Mouse (Mus musculus) kidney, embryonic 14.5 days (tissue): ENCODE data around the gene A430033K04Rik. TPM values are rescaled to one million over a fixed set of nuclear protein-coding genes. Genes with fewer than 3 reads are reported as not detected.

Experiments
- ATAC-seq: fragments of 200-750 bp; cut with Nextera tagmentation; 2 replicates; pipeline ENCODE4 v1.8.0; 2017; ENCODE audit warnings: moderate number of reproducible peaks, mild to moderate bottlenecking, moderate TSS enrichment, moderate library complexity; ENCODE audit not compliant: low FRiP score, low TSS enrichment
- H3K27ac ChIP-seq: fragments of 300-500 bp; sonication (generic); 2 replicates; pipeline ENCODE4 v1.5.1; 2014; ENCODE audit warnings: low read depth, mild to moderate bottlenecking, low read length, moderate library complexity, mixed read lengths
- H3K27me3 ChIP-seq: fragments of 300-500 bp; sonication (generic); 2 replicates; pipeline ENCODE4 v1.6.1; 2014; ENCODE audit warnings: mild to moderate bottlenecking, low read length; ENCODE audit not compliant: control insufficient read depth, insufficient read depth
- H3K36me3 ChIP-seq: fragments of 300-500 bp; sonication (generic); 2 replicates; pipeline ENCODE4 v1.6.1; 2014; ENCODE audit warnings: low read length, mixed read lengths; ENCODE audit not compliant: control insufficient read depth, insufficient read depth
- H3K4me1 ChIP-seq: fragments of 300-500 bp; sonication (generic); 2 replicates; pipeline ENCODE4 v1.6.1; 2014; ENCODE audit warnings: low read length, mixed read lengths; ENCODE audit not compliant: control insufficient read depth, insufficient read depth
- H3K4me2 ChIP-seq: fragments of 300-500 bp; sonication (generic); replicated peaks from 2 replicates; pipeline ENCODE4 v1.6.1; 2014; ENCODE audit warnings: low read depth, mild to moderate bottlenecking, low read length
- H3K4me3 ChIP-seq: fragments of 300-500 bp; sonication (generic); 2 replicates; pipeline ENCODE4 v1.5.1; 2014; ENCODE audit warnings: mild to moderate bottlenecking, low read length
- H3K9ac ChIP-seq: fragments of 300-500 bp; sonication (generic); 2 replicates; pipeline ENCODE4 v1.6.1; 2014; ENCODE audit warnings: low read depth, mild to moderate bottlenecking, low read length, moderate library complexity
- H3K9me3 ChIP-seq: fragments of 300-500 bp; sonication (generic); 2 replicates; pipeline ENCODE4 v1.6.1; 2016; ENCODE audit warnings: low read length; ENCODE audit not compliant: control insufficient read depth
- WGBS: fragments of 180-500 bp; shearing (Covaris S2); extraction: QIAGEN DNeasy Blood & Tissue Kit; methylation state at CpG from one replicate; pipeline ENCODE4 v1.1.7; 2014; 5-methylcytosine and 5-hydroxymethylcytosine counted together
- polyA plus RNA-seq: library from polyadenylated mRNA; unstranded; fragments of >200 nt; fragmentation: Nextera tagmentation; extraction: Ambion mirVana; gene quantifications from 2 replicates; pipeline ENCODE4 v1.2.1, GENCODE M21; 2014

A430033K04Rik gene
- polyA plus RNA-seq, 1 experiment from 2014 or later, result 14.0 TPM

- no peak overlapping the region for H3K9ac ChIP-seq
- H3K4me2 ChIP-seq, result no peak overlapping the region
- peaks cover 51% of the 10 kb centered on the region for H3K36me3 ChIP-seq
- no peaks in the 10 kb centered on the region for H3K4me1 ChIP-seq
- no peak for ATAC-seq
- 93% methylated on average over 3 of the region's 3 CpGs for WGBS
- no peak overlapping the region for H3K27ac ChIP-seq
- H3K9me3 ChIP-seq, result no peaks in the 10 kb centered on the region
- no peaks in the 10 kb centered on the region for H3K27me3 ChIP-seq
- no peak overlapping the region for H3K4me3 ChIP-seq
These were observed 19.1 kb downstream of the A430033K04Rik start for GRCm38 (mm10) chr5:138641761-138642160.

DNA sequence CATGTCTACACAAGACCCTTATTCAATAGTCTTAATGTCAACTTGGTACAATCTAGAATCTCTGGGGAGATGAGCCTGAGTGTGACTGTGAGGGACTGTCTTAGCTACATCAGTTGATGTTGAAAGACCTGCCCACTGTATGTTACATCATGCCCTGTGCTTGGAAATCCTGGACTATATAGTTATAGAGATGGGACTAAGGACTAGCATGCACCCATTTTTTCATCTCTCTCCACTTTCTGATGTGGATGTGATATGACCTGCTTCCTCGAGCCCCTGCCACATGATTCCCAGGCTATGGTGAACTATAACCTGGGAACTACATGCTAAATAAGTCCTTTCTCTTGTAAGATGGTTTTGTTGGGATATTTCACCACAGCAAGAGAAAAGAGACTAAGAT lies 30.3 kb downstream of the A430033K04Rik start:
- Histone ChIP-seq H3K27me3 (no peaks in the 10 kb centered on the region), H3K36me3 (peaks cover 11% of the 10 kb centered on the region), H3K9ac (no peak overlapping the region), H3K4me1 (no peaks in the 10 kb centered on the region), H3K4me3 (no peak overlapping the region), H3K4me2 (no peak overlapping the region), H3K9me3 (no peaks in the 10 kb centered on the region), H3K27ac (no peak overlapping the region)
- 82% methylated on average over 1 of the region's 1 CpGs for WGBS
- ATAC-seq, result no peak

- Histone ChIP-seq H3K27ac (no peak overlapping the region), H3K4me2 (no peak overlapping the region), H3K27me3 (no peaks in the 10 kb centered on the region), H3K36me3 (no peaks in the 10 kb centered on the region), H3K9ac (no peak overlapping the region), H3K4me3 (no peak overlapping the region), H3K4me1 (no peaks in the 10 kb centered on the region), H3K9me3 (no peaks in the 10 kb centered on the region)
- peak; percentile 88 for ATAC-seq
- 12% methylated on average over 2 of the region's 2 CpGs for WGBS
These were observed 34.0 kb downstream of the A430033K04Rik start for GRCm38 (mm10) chr5:138656477-138657156.

GRCm38 (mm10) chr5:138657407-138657806 lies 34.7 kb downstream of the A430033K04Rik start:
- no peak overlapping the region for H3K4me2 ChIP-seq
- WGBS, result 90% methylated on average over 3 of the region's 3 CpGs
- no peaks in the 10 kb centered on the region for H3K9me3 ChIP-seq
- no peaks in the 10 kb centered on the region for H3K27me3 ChIP-seq
- no peaks in the 10 kb centered on the region for H3K36me3 ChIP-seq
- no peak overlapping the region for H3K27ac ChIP-seq
- H3K4me1 ChIP-seq, result no peaks in the 10 kb centered on the region
- no peak overlapping the region for H3K4me3 ChIP-seq
- H3K9ac ChIP-seq, result no peak overlapping the region
- no peak for ATAC-seq

- H3K36me3 ChIP-seq, result no peaks in the 10 kb centered on the region
- H3K9me3 ChIP-seq, result no peaks in the 10 kb centered on the region
- H3K4me3 ChIP-seq, result no peak overlapping the region
- peak; percentile 85; the same call in 1 of the 2 replicates for ATAC-seq
- H3K27me3 ChIP-seq, result no peaks in the 10 kb centered on the region
- WGBS, result 29% methylated on average over 6 of the region's 6 CpGs
- H3K27ac ChIP-seq, result no peak overlapping the region
- H3K4me1 ChIP-seq, result no peaks in the 10 kb centered on the region
- H3K4me2 ChIP-seq, result no peak overlapping the region
- no peak overlapping the region for H3K9ac ChIP-seq
These were observed 35.2 kb downstream of the A430033K04Rik start for GRCm38 (mm10) chr5:138657854-138658253.

DNA sequence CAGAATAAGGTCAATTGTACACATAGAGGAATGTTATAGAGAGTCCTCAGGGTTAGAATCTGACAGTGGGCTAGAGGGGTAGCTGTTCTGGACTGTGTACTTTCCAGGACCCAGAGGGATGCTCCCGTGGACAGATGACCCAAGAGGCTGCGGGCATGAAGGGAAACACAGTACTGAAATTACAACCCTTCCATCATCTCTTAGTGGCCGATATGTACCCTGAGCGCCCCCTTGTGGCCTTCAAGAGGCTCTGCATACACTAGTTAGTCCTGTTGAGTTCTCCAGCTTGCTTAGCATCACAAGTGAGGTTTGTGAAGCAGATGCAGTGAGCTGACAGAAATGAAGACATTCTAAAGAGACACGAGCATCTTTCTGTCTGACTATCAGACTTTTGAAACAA lies 36.3 kb downstream of the A430033K04Rik start:
- ATAC-seq, result peak; percentile 49; the same call in 1 of the 2 replicates
- H3K4me1 ChIP-seq, result no peaks in the 10 kb centered on the region
- 17% methylated on average over 5 of the region's 5 CpGs for WGBS
- no peak overlapping the region for H3K4me2 ChIP-seq
- H3K9ac ChIP-seq, result no peak overlapping the region
- H3K36me3 ChIP-seq, result no peaks in the 10 kb centered on the region
- H3K4me3 ChIP-seq, result no peak overlapping the region
- H3K27ac ChIP-seq, result no peak overlapping the region
- H3K9me3 ChIP-seq, result no peaks in the 10 kb centered on the region
- H3K27me3 ChIP-seq, result no peaks in the 10 kb centered on the region

DNA sequence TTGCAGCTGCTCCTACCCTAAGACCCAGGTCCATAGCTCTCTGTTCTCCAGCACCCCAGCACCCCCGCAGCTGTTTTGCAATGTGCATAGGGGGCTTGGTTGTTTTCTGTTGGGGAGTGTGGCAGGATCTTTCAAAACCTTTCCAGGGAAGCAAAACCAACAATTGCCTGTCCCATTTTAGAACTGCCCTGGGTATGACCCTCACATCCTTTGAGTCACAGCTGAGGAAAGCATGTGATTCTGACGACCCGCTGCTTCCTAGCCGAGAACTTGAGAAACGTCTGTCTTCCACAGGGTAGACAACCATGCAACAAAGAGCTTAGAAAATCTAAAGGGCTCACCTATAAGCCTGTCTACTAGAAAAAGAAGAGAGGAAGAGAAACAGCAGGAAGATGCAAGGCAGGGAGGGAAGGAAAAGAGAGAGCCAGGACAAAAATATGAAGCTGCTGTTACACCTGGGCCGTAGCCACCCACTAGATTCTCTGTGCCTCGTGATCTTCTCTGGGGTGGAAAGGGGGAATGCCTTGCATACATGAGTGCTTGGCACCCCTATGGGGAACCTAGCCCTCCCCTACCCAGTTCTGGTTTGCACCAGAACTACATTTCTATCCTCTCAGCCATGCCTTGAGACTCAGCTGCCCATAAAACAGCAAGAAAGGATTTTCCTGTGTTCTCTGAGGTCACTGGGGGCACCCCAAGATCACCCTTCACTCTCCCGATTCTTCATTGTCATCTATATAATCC lies 60.5 kb downstream of the A430033K04Rik start:
- no peak overlapping the region for H3K4me3 ChIP-seq
- no peaks in the 10 kb centered on the region for H3K27me3 ChIP-seq
- 52% methylated on average over 8 of the region's 8 CpGs for WGBS
- no peaks in the 10 kb centered on the region for H3K9me3 ChIP-seq
- H3K27ac ChIP-seq, result no peak overlapping the region
- no peak overlapping the region for H3K9ac ChIP-seq
- no peak for ATAC-seq
- H3K4me1 ChIP-seq, result no peaks in the 10 kb centered on the region
- no peak overlapping the region for H3K4me2 ChIP-seq
- no peaks in the 10 kb centered on the region for H3K36me3 ChIP-seq

GRCm38 (mm10) chr5:138683821-138684220 lies 61.2 kb downstream of the A430033K04Rik start:
- ATAC-seq, result no peak
- Histone ChIP-seq H3K36me3 (no peaks in the 10 kb centered on the region), H3K9ac (no peak overlapping the region), H3K4me2 (no peak overlapping the region), H3K27ac (no peak overlapping the region), H3K4me3 (no peak overlapping the region), H3K9me3 (no peaks in the 10 kb centered on the region), H3K4me1 (no peaks in the 10 kb centered on the region), H3K27me3 (no peaks in the 10 kb centered on the region)
- WGBS, result 99% methylated on average over 7 of the region's 7 CpGs

- Histone ChIP-seq H3K27me3 (no peaks in the 10 kb centered on the region), H3K9ac (no peak overlapping the region)
- WGBS, result 57% methylated on average over 5 of the region's 5 CpGs
These were observed 64.8 kb downstream of the A430033K04Rik start for GRCm38 (mm10) chr5:138687453-138687852.

More at GRCm38 (mm10) chr5:138687453-138687852, 64.8 kb downstream of the A430033K04Rik start:
- Histone ChIP-seq H3K4me3 (no peak overlapping the region), H3K27ac (no peak overlapping the region), H3K36me3 (no peaks in the 10 kb centered on the region), H3K4me1 (no peaks in the 10 kb centered on the region), H3K9me3 (no peaks in the 10 kb centered on the region), H3K4me2 (no peak overlapping the region)
- no peak for ATAC-seq
